Mouse (Mus musculus) heart, embryonic 13.5 days (tissue): ENCODE measurements around the gene Cer1. TPM values are rescaled to one million over a fixed set of nuclear protein-coding genes. Genes with fewer than 3 reads are reported as not detected.

Experiments used
- ATAC-seq: fragments of 200-750 bp; cut with Nextera tagmentation; 2 replicates; pipeline ENCODE4 v1.8.0; 2017; ENCODE audit warnings: moderate TSS enrichment; ENCODE audit not compliant: insufficient number of reproducible peaks, low FRiP score, low TSS enrichment; ENCODE audit errors: extremely low read depth
- H3K27ac ChIP-seq: fragments of 300-500 bp; sonication (generic); replicated peaks from 2 replicates; pipeline ENCODE4 v1.5.1; 2015; ENCODE audit warnings: moderate library complexity, mild to moderate bottlenecking, inconsistent platforms
- H3K27me3 ChIP-seq: fragments of 300-500 bp; sonication (generic); replicated peaks from 2 replicates; pipeline ENCODE4 v1.6.1; 2015; ENCODE audit warnings: mild to moderate bottlenecking, inconsistent platforms
- H3K36me3 ChIP-seq: fragments of 300-500 bp; sonication (generic); 2 replicates; pipeline ENCODE4 v1.6.1; 2015; ENCODE audit warnings: mild to moderate bottlenecking, inconsistent platforms
- H3K4me1 ChIP-seq: fragments of 300-500 bp; sonication (generic); 2 replicates; pipeline ENCODE4 v1.6.1; 2015; ENCODE audit warnings: inconsistent platforms
- H3K4me2 ChIP-seq: fragments of 300-500 bp; sonication (generic); 2 replicates; pipeline ENCODE4 v1.6.1; 2015; ENCODE audit warnings: inconsistent platforms, mild to moderate bottlenecking, moderate library complexity
- H3K4me3 ChIP-seq: fragments of 300-500 bp; sonication (generic); 2 replicates; pipeline ENCODE4 v1.5.1; 2015; ENCODE audit warnings: moderate library complexity, mild to moderate bottlenecking, inconsistent platforms
- H3K9ac ChIP-seq: fragments of 300-500 bp; sonication (generic); 2 replicates; pipeline ENCODE4 v1.6.1; 2015; ENCODE audit warnings: inconsistent platforms, mild to moderate bottlenecking, moderate library complexity
- H3K9me3 ChIP-seq: fragments of 300-500 bp; sonication (generic); 2 replicates; pipeline ENCODE4 v1.6.1; 2016; ENCODE audit warnings: inconsistent platforms
- WGBS: fragments of 180-500 bp; shearing (Covaris S2); methylation state at CpG from one replicate; pipeline ENCODE4 v1.1.7; 2015; ENCODE audit warnings: mixed read lengths; 5-methylcytosine and 5-hydroxymethylcytosine counted together
- polyA plus RNA-seq: library from polyadenylated mRNA; unstranded; fragments of >200 nt; fragmentation: Nextera tagmentation; extraction: Ambion mirVana; gene quantifications from 2 replicates; pipeline ENCODE4 v1.2.1, GENCODE M21; 2015

Gene Cer1
- polyA plus RNA-seq, 1 experiment from 2014 or later = 0.32 TPM

DNA sequence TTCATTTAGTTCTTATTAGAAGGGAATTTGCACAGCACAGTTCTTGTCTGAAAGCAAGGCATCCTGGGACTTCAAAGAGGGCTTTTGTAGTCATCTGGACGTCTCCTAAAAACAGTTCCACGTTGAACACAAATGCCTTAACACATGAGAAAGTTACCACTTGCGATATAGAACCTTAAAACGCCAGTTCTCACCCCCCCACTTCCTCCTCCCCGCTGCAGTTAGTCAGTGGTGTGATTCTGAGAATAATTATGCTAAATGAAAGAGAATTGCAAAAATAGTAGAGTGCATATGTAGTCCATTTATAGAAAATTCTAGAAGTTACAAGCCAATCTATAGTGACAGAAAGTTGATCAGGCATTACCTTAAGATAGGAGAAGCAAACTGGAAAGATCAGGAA is 7.3 kb upstream of the Cer1 start:
- Histone ChIP-seq H3K36me3 (peaks cover 4% of the 10 kb centered on the region; the same call in 1 of the 2 replicates), H3K27me3 (no peaks in the 10 kb centered on the region), H3K4me2 (no peak overlapping the region), H3K9ac (no peak overlapping the region), H3K4me3 (no peak overlapping the region), H3K4me1 (0 out of 2 replicates have a peak, but pooled peaks cover 5% of the 10 kb centered on the region), H3K9me3 (no peaks in the 10 kb centered on the region), H3K27ac (no peak overlapping the region)
- no peak for ATAC-seq
- 79% methylated on average over 5 of the region's 5 CpGs for WGBS

DNA sequence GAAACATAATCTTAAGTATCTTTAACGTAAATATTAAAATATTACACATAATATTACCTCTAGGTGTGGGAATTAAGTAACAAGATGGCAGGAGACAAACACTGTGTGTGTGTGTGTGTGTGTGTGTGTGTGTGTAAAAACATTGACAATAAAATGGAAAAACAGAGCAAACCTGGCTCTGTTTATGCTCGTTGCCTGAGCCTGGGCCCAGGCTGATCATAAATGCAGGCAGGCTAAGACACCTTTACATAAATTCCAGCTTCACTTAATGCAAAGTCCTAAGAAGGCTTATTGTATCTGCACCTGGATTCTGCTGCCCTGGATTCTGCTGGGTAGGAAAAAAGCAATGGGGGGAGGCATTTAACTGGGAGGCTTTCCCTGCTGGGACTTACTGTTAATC is 6.6 kb upstream of the Cer1 start:
- ATAC-seq = no peak
- 0 out of 2 replicates have a peak, but pooled peaks cover 5% of the 10 kb centered on the region for H3K4me1 ChIP-seq
- H3K27ac ChIP-seq = no peak overlapping the region
- H3K36me3 ChIP-seq = peaks cover 1% of the 10 kb centered on the region; the same call in 1 of the 2 replicates
- H3K4me2 ChIP-seq = no peak overlapping the region
- H3K9me3 ChIP-seq = no peaks in the 10 kb centered on the region
- H3K27me3 ChIP-seq = no peaks in the 10 kb centered on the region
- no peak overlapping the region for H3K4me3 ChIP-seq
- no peak overlapping the region for H3K9ac ChIP-seq
- WGBS = 80% methylated on average over 2 of the region's 2 CpGs

DNA sequence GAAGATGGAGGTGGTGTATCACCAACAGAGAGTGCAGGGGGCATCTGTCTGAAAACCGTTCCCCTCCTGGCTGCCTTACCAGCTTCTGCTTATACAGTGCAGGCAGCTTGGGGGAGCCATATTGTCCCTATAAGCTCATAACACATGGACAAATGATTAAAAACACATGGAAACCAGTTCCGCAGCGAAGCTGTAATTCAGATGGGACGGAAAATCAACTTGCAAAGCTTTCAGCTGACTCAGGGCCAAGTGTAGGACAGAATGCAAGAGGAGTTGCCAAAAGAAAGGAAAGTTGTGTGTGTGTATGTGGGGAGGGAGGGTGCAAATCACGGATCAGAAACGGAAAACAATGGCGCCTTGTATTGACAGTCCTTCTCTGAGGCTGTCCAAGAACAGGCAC is 6.1 kb upstream of the Cer1 start:
- Histone ChIP-seq H3K36me3 (no peaks in the 10 kb centered on the region), H3K4me1 (0 out of 2 replicates have a peak, but pooled peaks cover 5% of the 10 kb centered on the region), H3K9ac (no peak overlapping the region), H3K27ac (peak overlapping the region; percentile 66), H3K4me2 (no peak overlapping the region), H3K4me3 (no peak overlapping the region), H3K27me3 (no peaks in the 10 kb centered on the region), H3K9me3 (no peaks in the 10 kb centered on the region)
- WGBS = 69% methylated on average over 7 of the region's 7 CpGs
- ATAC-seq = no peak

DNA sequence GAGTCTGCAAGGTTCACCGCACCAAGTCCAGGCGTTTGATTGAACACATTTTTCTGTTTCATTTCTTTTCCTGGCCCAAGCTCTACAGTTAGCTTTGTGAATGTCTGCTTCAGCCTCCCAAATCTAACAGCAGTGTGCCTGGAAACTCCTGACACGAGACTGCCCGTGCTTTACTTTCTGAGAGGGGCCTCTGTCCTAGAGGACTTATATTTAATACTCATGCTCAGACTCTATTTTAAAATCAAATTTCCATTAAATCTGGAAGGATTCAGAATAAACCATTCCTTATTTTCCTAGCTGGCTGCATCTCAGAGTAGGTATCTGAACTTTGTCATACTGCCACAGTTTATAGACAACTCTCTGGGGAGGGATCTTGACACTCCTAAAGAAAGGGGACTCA is 5.6 kb upstream of the Cer1 start:
- Histone ChIP-seq H3K4me2 (no peak overlapping the region), H3K27ac (peak overlapping the region; percentile 66)
- no peak for ATAC-seq

DNA sequence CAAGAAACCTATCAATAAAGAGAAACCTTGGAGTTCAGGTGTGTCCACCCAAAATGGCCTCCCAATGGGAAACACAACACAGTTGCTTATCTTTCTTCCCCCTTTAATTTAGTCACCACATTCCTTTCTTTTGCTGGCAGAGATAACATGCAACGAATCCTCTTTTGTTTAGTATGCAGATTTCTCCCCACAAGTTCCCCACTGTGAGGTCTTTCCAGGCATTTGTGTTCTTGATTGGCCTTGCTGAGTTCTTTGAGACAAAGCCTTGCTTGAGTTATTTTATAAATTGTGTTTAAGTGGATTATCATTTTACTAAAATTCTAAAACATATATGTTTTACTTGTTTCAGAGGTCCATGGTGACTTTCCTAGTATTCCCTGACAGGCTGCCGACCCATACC is 1.2 kb upstream of the Cer1 start:
- Histone ChIP-seq H3K9ac (no peak overlapping the region), H3K9me3 (no peaks in the 10 kb centered on the region), H3K4me1 (0 out of 2 replicates have a peak, but pooled peaks cover 5% of the 10 kb centered on the region), H3K4me2 (no peak overlapping the region), H3K27me3 (no peaks in the 10 kb centered on the region), H3K4me3 (no peak overlapping the region), H3K36me3 (no peaks in the 10 kb centered on the region), H3K27ac (no peak overlapping the region)
- WGBS = 52% methylated on average over 2 of the region's 2 CpGs
- ATAC-seq = no peak

More for the DNA sequence above, 5.6 kb upstream of the Cer1 start:
- no peak overlapping the region for H3K9ac ChIP-seq
- whole genome bisulfite sequencing = 77% methylated on average over 4 of the region's 4 CpGs
- H3K27me3 ChIP-seq = no peaks in the 10 kb centered on the region
- 0 out of 2 replicates have a peak, but pooled peaks cover 5% of the 10 kb centered on the region for H3K4me1 ChIP-seq
- no peak overlapping the region for H3K4me3 ChIP-seq
- H3K9me3 ChIP-seq = no peaks in the 10 kb centered on the region
- H3K36me3 ChIP-seq = no peaks in the 10 kb centered on the region

DNA sequence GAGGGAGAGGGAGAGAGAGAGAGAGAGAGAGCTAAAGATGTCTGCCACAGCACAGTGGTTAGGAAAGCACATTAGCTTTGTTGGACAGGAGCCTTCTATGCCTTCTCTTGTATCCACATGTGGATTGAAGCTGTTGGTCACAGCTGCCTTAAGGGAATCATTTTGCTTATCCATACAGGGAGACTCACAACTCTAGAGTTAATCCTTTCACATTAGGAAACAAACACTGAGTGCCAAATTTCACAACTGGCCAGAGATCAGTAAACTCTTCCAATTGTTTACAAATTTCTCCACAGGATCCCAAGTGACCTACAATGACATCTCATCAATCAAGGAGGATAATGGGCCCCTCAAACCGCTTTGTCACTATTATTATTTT is 576 bp upstream of the Cer1 start:
- no peak overlapping the region for H3K4me3 ChIP-seq
- H3K4me2 ChIP-seq = no peak overlapping the region
- 41% methylated on average over 1 of the region's 1 CpGs for WGBS
- H3K4me1 ChIP-seq = 0 out of 2 replicates have a peak, but pooled peaks cover 5% of the 10 kb centered on the region
- no peak overlapping the region for H3K27ac ChIP-seq
- H3K27me3 ChIP-seq = no peaks in the 10 kb centered on the region
- no peak overlapping the region for H3K9ac ChIP-seq
- no peak for ATAC-seq
- H3K36me3 ChIP-seq = no peaks in the 10 kb centered on the region
- H3K9me3 ChIP-seq = no peaks in the 10 kb centered on the region

DNA sequence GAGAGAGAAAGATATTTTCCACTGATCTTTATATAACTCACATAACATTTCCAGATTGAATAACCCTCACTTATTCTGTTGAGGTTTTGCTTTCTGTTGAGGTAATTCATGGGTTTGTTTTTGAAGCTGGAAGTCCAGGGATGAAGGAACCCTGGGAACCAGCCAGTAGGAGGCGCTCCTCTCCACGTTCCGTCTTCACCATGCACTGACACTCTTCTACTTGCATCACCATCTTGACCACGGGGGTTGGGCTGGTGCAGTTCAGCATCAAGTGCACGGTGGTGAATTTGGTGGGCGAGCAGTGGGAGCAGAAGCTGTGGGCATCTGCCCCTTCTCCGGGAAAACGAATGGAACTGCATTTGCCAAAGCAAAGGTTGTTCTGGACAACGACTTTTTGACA is 2.4 kb downstream of the Cer1 start:
- H3K4me3 ChIP-seq = no peak overlapping the region
- H3K9ac ChIP-seq = no peak overlapping the region
- no peaks in the 10 kb centered on the region for H3K36me3 ChIP-seq
- H3K4me1 ChIP-seq = no peaks in the 10 kb centered on the region
- WGBS = 70% methylated on average over 9 of the region's 9 CpGs
- H3K27ac ChIP-seq = no peak overlapping the region
- H3K9me3 ChIP-seq = no peaks in the 10 kb centered on the region
- no peaks in the 10 kb centered on the region for H3K27me3 ChIP-seq
- H3K4me2 ChIP-seq = no peak overlapping the region
- ATAC-seq = no peak

DNA sequence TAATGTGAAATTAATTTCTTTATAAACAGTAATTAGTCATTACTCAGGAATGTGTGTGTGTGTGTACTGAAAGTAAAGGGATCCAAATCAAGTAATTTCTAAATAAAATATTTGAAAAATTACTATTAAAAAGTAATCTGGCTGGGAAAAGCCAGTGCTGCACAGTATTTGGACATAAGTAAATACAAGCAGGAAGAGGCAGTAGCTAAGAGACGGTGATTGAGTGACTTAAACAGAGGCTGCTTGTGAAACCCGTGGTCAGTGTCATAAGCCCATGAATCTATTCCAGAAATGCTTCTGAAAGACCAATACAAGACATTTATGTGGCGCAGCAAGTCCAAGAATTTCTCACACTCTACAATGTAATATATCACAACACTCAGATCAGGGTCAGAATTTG is 3.6 kb downstream of the Cer1 start:
- H3K9ac ChIP-seq = no peak overlapping the region

DNA sequence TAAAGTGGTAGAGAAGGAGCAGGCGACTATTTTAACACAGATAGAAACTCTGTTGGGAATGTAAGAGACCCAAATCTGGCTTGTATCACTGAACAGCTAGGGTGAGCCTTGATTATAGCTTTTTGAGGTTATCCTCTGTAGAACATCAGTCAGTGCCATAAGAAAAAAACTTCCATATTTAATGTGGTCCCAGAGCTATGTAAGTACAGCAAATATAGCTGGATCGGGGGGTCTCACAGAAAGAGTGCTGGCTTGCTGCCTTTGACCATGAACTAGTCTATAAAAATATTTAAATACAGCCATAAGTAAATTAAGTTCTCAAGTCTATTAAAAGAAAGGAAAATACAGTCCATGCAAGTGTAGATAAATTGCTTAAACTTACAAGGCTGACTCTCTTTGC is 4.7 kb downstream of the Cer1 start:
- no peaks in the 10 kb centered on the region for H3K36me3 ChIP-seq
- H3K27me3 ChIP-seq = no peaks in the 10 kb centered on the region
- H3K27ac ChIP-seq = no peak overlapping the region
- no peak for ATAC-seq
- no peak overlapping the region for H3K4me3 ChIP-seq
- no peaks in the 10 kb centered on the region for H3K4me1 ChIP-seq
- no peak overlapping the region for H3K9ac ChIP-seq
- WGBS = 67% methylated on average over 2 of the region's 2 CpGs
- H3K4me2 ChIP-seq = no peak overlapping the region
- no peaks in the 10 kb centered on the region for H3K9me3 ChIP-seq

More for the DNA sequence above, 3.6 kb downstream of the Cer1 start:
- Histone ChIP-seq H3K9me3 (no peaks in the 10 kb centered on the region), H3K4me2 (no peak overlapping the region), H3K4me3 (no peak overlapping the region), H3K27ac (no peak overlapping the region), H3K36me3 (no peaks in the 10 kb centered on the region), H3K27me3 (no peaks in the 10 kb centered on the region), H3K4me1 (no peaks in the 10 kb centered on the region)
- no peak for ATAC-seq
- WGBS = 81% methylated on average over 3 of the region's 3 CpGs

DNA sequence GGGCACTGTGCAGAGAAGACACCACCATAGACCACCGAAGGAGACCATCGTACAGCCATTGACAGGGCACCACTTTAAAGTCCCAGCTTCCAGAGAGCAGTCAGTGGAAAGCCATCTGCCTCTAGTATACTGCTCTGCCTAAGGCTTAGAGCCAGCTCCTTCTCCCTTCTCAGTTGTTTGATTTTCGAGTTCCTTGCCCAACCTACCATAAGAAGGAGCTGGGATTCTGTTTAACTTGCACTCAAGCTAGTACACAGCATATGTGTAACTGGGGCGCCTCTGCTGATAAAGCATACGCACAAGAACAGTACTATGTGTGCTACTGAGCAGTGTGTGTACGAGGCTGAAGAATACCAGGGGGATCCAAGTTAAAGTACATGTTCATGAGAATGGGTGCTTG is 5.8 kb downstream of the Cer1 start:
- H3K27me3 ChIP-seq = no peaks in the 10 kb centered on the region
- no peak overlapping the region for H3K4me2 ChIP-seq
- no peak for ATAC-seq
- WGBS = 74% methylated on average over 6 of the region's 6 CpGs
- H3K4me1 ChIP-seq = no peaks in the 10 kb centered on the region
- H3K9ac ChIP-seq = no peak overlapping the region
- H3K36me3 ChIP-seq = no peaks in the 10 kb centered on the region
- no peak overlapping the region for H3K4me3 ChIP-seq
- H3K27ac ChIP-seq = no peak overlapping the region
- no peaks in the 10 kb centered on the region for H3K9me3 ChIP-seq

DNA sequence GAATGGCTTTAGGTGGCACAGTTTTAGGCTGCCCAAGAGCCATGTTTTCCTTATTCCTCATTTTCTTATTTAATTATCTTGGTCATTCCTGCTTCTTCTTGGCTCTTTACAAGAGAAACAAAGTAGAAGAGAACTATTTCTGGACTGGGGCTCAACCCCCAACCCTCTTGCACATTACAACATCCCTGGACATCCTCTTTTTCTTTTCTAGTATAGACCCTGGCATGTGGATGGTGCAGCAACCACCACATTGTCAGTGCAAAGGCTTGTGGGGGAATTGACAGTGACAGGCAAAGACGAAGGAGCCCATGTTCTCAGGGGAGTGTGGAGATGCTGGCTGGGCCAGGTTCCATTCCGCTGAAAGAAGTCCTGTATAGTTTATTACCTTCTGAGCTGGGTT is 8.3 kb downstream of the Cer1 start:
- Histone ChIP-seq H3K27me3 (no peaks in the 10 kb centered on the region), H3K9me3 (no peaks in the 10 kb centered on the region), H3K27ac (no peak overlapping the region), H3K36me3 (no peaks in the 10 kb centered on the region), H3K4me2 (no peak overlapping the region), H3K4me3 (no peak overlapping the region), H3K9ac (no peak overlapping the region), H3K4me1 (no peaks in the 10 kb centered on the region)
- ATAC-seq = no peak
- 85% methylated on average over 2 of the region's 2 CpGs for WGBS

DNA sequence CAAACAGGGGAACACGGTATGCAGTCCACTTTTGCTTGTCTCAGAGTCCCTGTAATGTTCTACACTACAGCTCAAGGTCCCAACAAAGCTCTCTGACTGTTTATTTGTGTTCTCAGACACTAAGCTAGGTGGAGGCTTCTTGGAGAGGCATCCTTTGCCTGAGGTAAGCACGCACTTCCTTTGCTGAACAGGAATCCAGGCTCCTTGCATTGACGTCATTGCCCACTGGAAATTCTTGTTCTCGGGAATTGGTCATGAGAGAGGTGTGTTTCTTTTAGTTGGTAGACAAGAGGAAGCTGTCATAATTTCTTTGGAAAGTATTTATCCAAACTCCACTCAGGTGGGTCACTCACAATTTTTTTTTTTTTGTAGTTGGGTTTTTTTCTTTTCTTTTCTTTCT is 9.4 kb downstream of the Cer1 start:
- WGBS = 58% methylated on average over 4 of the region's 4 CpGs
- Histone ChIP-seq H3K4me3 (no peak overlapping the region), H3K9me3 (no peaks in the 10 kb centered on the region), H3K9ac (no peak overlapping the region), H3K4me1 (no peaks in the 10 kb centered on the region), H3K36me3 (no peaks in the 10 kb centered on the region), H3K27ac (no peak overlapping the region), H3K4me2 (no peak overlapping the region), H3K27me3 (no peaks in the 10 kb centered on the region)
- no peak for ATAC-seq
